Mouse (Mus musculus): ENCODE results near the gene Ccser1. TPM values are rescaled to one million over a fixed set of nuclear protein-coding genes. Genes with fewer than 3 reads are reported as not detected.
A peak's percentile ranks its signal among the peaks of the same experiment; 100 is the strongest.

Ccser1 gene
- polyA plus RNA-seq, 1 experiment from 2014 or later = 6.1 TPM

- DNase-seq (ENCODE audit: low spot score) (no peak), ATAC-seq (ENCODE audit: low read depth) (no peak)
- H3K4me2 ChIP-seq (ENCODE audit: low read depth, low read length) = no peak overlapping the region
- H3K36me3 ChIP-seq (ENCODE audit: control insufficient read depth, insufficient read depth, low read length) = no peaks in the 10 kb centered on the region
- H3K27me3 ChIP-seq (replicated peaks; ENCODE audit: control insufficient read depth, insufficient read depth, low read length) = no peaks in the 10 kb centered on the region
- no peaks in the 10 kb centered on the region for H3K4me1 ChIP-seq (ENCODE audit: control insufficient read depth, insufficient read depth, low read length)
- no peak overlapping the region for H3K9ac ChIP-seq (ENCODE audit: low read depth, low read length)
- 68% methylated on average over 1 of the region's 1 CpGs for WGBS
- no peak overlapping the region for H3K4me3 ChIP-seq (ENCODE audit: low read depth, low read length)
- H3K27ac ChIP-seq (replicated peaks; ENCODE audit: low read depth, low read length) = no peak overlapping the region
- H3K9me3 ChIP-seq (ENCODE audit: control insufficient read depth, low read length) = no peaks in the 10 kb centered on the region
These were observed 206.9 kb downstream of the Ccser1 start for GRCm38 (mm10) chr6:61387046-61387445.

GRCm38 (mm10) chr6:61427490-61427889 lies 247.4 kb downstream of the Ccser1 start:
- no peak overlapping the region for H3K4me3 ChIP-seq (ENCODE audit: low read depth, low read length)
- no peak overlapping the region for H3K9ac ChIP-seq (ENCODE audit: low read depth, low read length)
- H3K4me1 ChIP-seq (ENCODE audit: control insufficient read depth, insufficient read depth, low read length) = peaks cover 6% of the 10 kb centered on the region; the same call in 1 of the 2 replicates
- DNase-seq (ENCODE audit: low spot score) (no peak), ATAC-seq (ENCODE audit: low read depth) (no peak)
- H3K27me3 ChIP-seq (replicated peaks; ENCODE audit: control insufficient read depth, insufficient read depth, low read length) = no peaks in the 10 kb centered on the region
- H3K9me3 ChIP-seq (ENCODE audit: control insufficient read depth, low read length) = no peaks in the 10 kb centered on the region
- no peak overlapping the region for H3K4me2 ChIP-seq (ENCODE audit: low read depth, low read length)
- 86% methylated on average over 2 of the region's 2 CpGs for WGBS
- no peaks in the 10 kb centered on the region for H3K36me3 ChIP-seq (ENCODE audit: control insufficient read depth, insufficient read depth, low read length)
- no peak overlapping the region for H3K27ac ChIP-seq (replicated peaks; ENCODE audit: low read depth, low read length)

- H3K4me2 ChIP-seq (ENCODE audit: low read depth, low read length) = no peak overlapping the region; the same call in 1 of the 2 replicates
- H3K36me3 ChIP-seq (ENCODE audit: control insufficient read depth, insufficient read depth, low read length) = no peaks in the 10 kb centered on the region
- no peak overlapping the region for H3K27ac ChIP-seq (replicated peaks; ENCODE audit: low read depth, low read length)
- peaks cover 6% of the 10 kb centered on the region; the same call in 1 of the 2 replicates for H3K4me1 ChIP-seq (ENCODE audit: control insufficient read depth, insufficient read depth, low read length)
- DNase-seq (ENCODE audit: low spot score) (peak; percentile 80), ATAC-seq (ENCODE audit: low read depth) (peak; percentile 68)
- H3K4me3 ChIP-seq (ENCODE audit: low read depth, low read length) = no peak overlapping the region
- no peak overlapping the region for H3K9ac ChIP-seq (ENCODE audit: low read depth, low read length)
- 22% methylated on average over 5 of the region's 5 CpGs for WGBS
- H3K9me3 ChIP-seq (ENCODE audit: control insufficient read depth, low read length) = no peaks in the 10 kb centered on the region
- no peaks in the 10 kb centered on the region for H3K27me3 ChIP-seq (replicated peaks; ENCODE audit: control insufficient read depth, insufficient read depth, low read length)
These were observed 251.0 kb downstream of the Ccser1 start for GRCm38 (mm10) chr6:61430881-61431725.

GRCm38 (mm10) chr6:61431726-61431984 lies 251.5 kb downstream of the Ccser1 start:
- H3K27me3 ChIP-seq (replicated peaks; ENCODE audit: control insufficient read depth, insufficient read depth, low read length) = no peaks in the 10 kb centered on the region
- no peaks in the 10 kb centered on the region for H3K36me3 ChIP-seq (ENCODE audit: control insufficient read depth, insufficient read depth, low read length)
- H3K4me1 ChIP-seq (ENCODE audit: control insufficient read depth, insufficient read depth, low read length) = peaks cover 6% of the 10 kb centered on the region; the same call in 1 of the 2 replicates
- H3K9ac ChIP-seq (ENCODE audit: low read depth, low read length) = no peak overlapping the region
- H3K4me3 ChIP-seq (ENCODE audit: low read depth, low read length) = no peak overlapping the region
- peak; percentile 9; the same call in 1 of the 2 replicates for ATAC-seq (ENCODE audit: low read depth)
- H3K4me2 ChIP-seq (ENCODE audit: low read depth, low read length) = no peak overlapping the region; the same call in 1 of the 2 replicates
- H3K27ac ChIP-seq (replicated peaks; ENCODE audit: low read depth, low read length) = no peak overlapping the region
- DNase-seq (ENCODE audit: low spot score) = no peak
- 62% methylated on average over 2 of the region's 2 CpGs for WGBS
- H3K9me3 ChIP-seq (ENCODE audit: control insufficient read depth, low read length) = no peaks in the 10 kb centered on the region

GRCm38 (mm10) chr6:61432167-61432566 lies 252.0 kb downstream of the Ccser1 start:
- Histone ChIP-seq H3K4me2 (ENCODE audit: low read depth, low read length) (no peak overlapping the region), H3K4me1 (ENCODE audit: control insufficient read depth, insufficient read depth, low read length) (peaks cover 6% of the 10 kb centered on the region; the same call in 1 of the 2 replicates), H3K9ac (ENCODE audit: low read depth, low read length) (no peak overlapping the region), H3K36me3 (ENCODE audit: control insufficient read depth, insufficient read depth, low read length) (no peaks in the 10 kb centered on the region), H3K9me3 (ENCODE audit: control insufficient read depth, low read length) (no peaks in the 10 kb centered on the region), H3K27ac (replicated peaks; ENCODE audit: low read depth, low read length) (no peak overlapping the region), H3K4me3 (ENCODE audit: low read depth, low read length) (no peak overlapping the region), H3K27me3 (replicated peaks; ENCODE audit: control insufficient read depth, insufficient read depth, low read length) (no peaks in the 10 kb centered on the region)
- ATAC-seq (ENCODE audit: low read depth) = peak; percentile 85
- peak; percentile 52 for DNase-seq (ENCODE audit: low spot score)
- WGBS = 44% methylated on average over 3 of the region's 3 CpGs

- H3K27ac ChIP-seq (replicated peaks; ENCODE audit: low read depth, low read length) = no peak overlapping the region
- H3K9ac ChIP-seq (ENCODE audit: low read depth, low read length) = no peak overlapping the region
- ATAC-seq (ENCODE audit: low read depth) (no peak), DNase-seq (ENCODE audit: low spot score) (peak; percentile 7)
- H3K27me3 ChIP-seq (replicated peaks; ENCODE audit: control insufficient read depth, insufficient read depth, low read length) = no peaks in the 10 kb centered on the region
- no peaks in the 10 kb centered on the region for H3K9me3 ChIP-seq (ENCODE audit: control insufficient read depth, low read length)
- WGBS = 72% methylated on average over 3 of the region's 3 CpGs
- no peak overlapping the region for H3K4me2 ChIP-seq (ENCODE audit: low read depth, low read length)
- no peak overlapping the region for H3K4me3 ChIP-seq (ENCODE audit: low read depth, low read length)
- H3K4me1 ChIP-seq (ENCODE audit: control insufficient read depth, insufficient read depth, low read length) = peaks cover 6% of the 10 kb centered on the region; the same call in 1 of the 2 replicates
- H3K36me3 ChIP-seq (ENCODE audit: control insufficient read depth, insufficient read depth, low read length) = no peaks in the 10 kb centered on the region
These were observed 252.6 kb downstream of the Ccser1 start for GRCm38 (mm10) chr6:61432703-61433102.

GRCm38 (mm10) chr6:61438165-61438564 lies 258.0 kb downstream of the Ccser1 start:
- DNase-seq (ENCODE audit: low spot score) = no peak
- Histone ChIP-seq H3K27me3 (replicated peaks; ENCODE audit: control insufficient read depth, insufficient read depth, low read length) (no peaks in the 10 kb centered on the region), H3K36me3 (ENCODE audit: control insufficient read depth, insufficient read depth, low read length) (no peaks in the 10 kb centered on the region), H3K27ac (replicated peaks; ENCODE audit: low read depth, low read length) (no peak overlapping the region), H3K4me1 (ENCODE audit: control insufficient read depth, insufficient read depth, low read length) (no peaks in the 10 kb centered on the region), H3K9ac (ENCODE audit: low read depth, low read length) (no peak overlapping the region), H3K4me3 (ENCODE audit: low read depth, low read length) (no peak overlapping the region), H3K9me3 (ENCODE audit: control insufficient read depth, low read length) (no peaks in the 10 kb centered on the region), H3K4me2 (ENCODE audit: low read depth, low read length) (no peak overlapping the region)
- no peak for ATAC-seq (ENCODE audit: low read depth)

GRCm38 (mm10) chr6:61471371-61472152 lies 291.4 kb downstream of the Ccser1 start:
- no peak for DNase-seq (ENCODE audit: low spot score)
- 69% methylated on average over 2 of the region's 2 CpGs for WGBS
- Histone ChIP-seq H3K4me1 (ENCODE audit: control insufficient read depth, insufficient read depth, low read length) (no peaks in the 10 kb centered on the region), H3K27ac (replicated peaks; ENCODE audit: low read depth, low read length) (no peak overlapping the region), H3K4me3 (ENCODE audit: low read depth, low read length) (no peak overlapping the region), H3K9me3 (ENCODE audit: control insufficient read depth, low read length) (no peaks in the 10 kb centered on the region), H3K4me2 (ENCODE audit: low read depth, low read length) (no peak overlapping the region), H3K27me3 (replicated peaks; ENCODE audit: control insufficient read depth, insufficient read depth, low read length) (no peaks in the 10 kb centered on the region), H3K9ac (ENCODE audit: low read depth, low read length) (no peak overlapping the region), H3K36me3 (ENCODE audit: control insufficient read depth, insufficient read depth, low read length) (no peaks in the 10 kb centered on the region)
- ATAC-seq (ENCODE audit: low read depth) = no peak
